Comparison of ENCODE assay signal across 24 mouse cellular contexts in genomic region chr17:81514022-81514421, GRCm38 (mm10).
DNase-seq lines count a peak whose midpoint lies in the region; ATAC-seq and TF ChIP-seq lines count a peak whose summit lies in the region.
"Had no signal": no experiment of that assay in that cellular context is flagged by ENCODE, and none has a peak within 500 bp of the region (broad histone marks: within the 10 kb centered on the region; RNA-seq: fewer than 3 reads in every experiment).

No protein-coding gene starts in this region.

- no peaks in the 10 kb centered on the region for H3K9me3 ChIP-seq in heart, embryonic 11.5 days (replicated peaks; ENCODE audit: control insufficient read depth, low read length)
- no peaks in the 10 kb centered on the region for H3K9me3 ChIP-seq in heart, postnatal 0 days (replicated peaks; ENCODE audit: control insufficient read depth, low read length)
- H3K9me3 ChIP-seq in limb, embryonic 10.5 days (replicated peaks) = no peaks in the 10 kb centered on the region
- no peaks in the 10 kb centered on the region for H3K9me3 ChIP-seq in limb, embryonic 14.5 days (ENCODE audit: control insufficient read depth, low read length)
- H3K9me3 ChIP-seq: forebrain, embryonic 12.5 days; heart, embryonic 10.5 days; intestine, embryonic 15.5 days; liver, embryonic 15.5 days; lung, embryonic 15.5 days; megakaryocyte, embryonic 14.5 days; midbrain, embryonic 12.5 days had no signal

- H3K27ac ChIP-seq in heart, embryonic 11.5 days (ENCODE audit: low read depth, low read length) = no peak overlapping the region
- peak overlapping the region; percentile 21; the same call in 1 of the 2 replicates for H3K27ac ChIP-seq in heart, postnatal 0 days (ENCODE audit: low read depth)
- no peak overlapping the region; the same call in 1 of the 2 replicates for H3K27ac ChIP-seq in heart, adult 2 months
- H3K27ac ChIP-seq in limb, embryonic 10.5 days = peak overlapping the region; percentile 81
- H3K27ac ChIP-seq in limb, embryonic 14.5 days (replicated peaks; ENCODE audit: low read depth, low read length) = no peak overlapping the region
- H3K27ac ChIP-seq: forebrain, embryonic 12.5 days; heart, embryonic 10.5 days; hindbrain, postnatal 0 days; intestine, embryonic 15.5 days; left cerebral cortex, adult 2 months; liver, embryonic 15.5 days; lung, embryonic 15.5 days; midbrain, embryonic 12.5 days had no signal

- no peak for TF ChIP-seq CTCF in heart, postnatal 0 days (IDR thresholded peaks at IDR 0.05; ENCODE audit: low read depth)
- TF ChIP-seq CTCF in heart, adult 2 months (IDR thresholded peaks at IDR 0.05) = no peak

- no peak overlapping the region for H3K4me3 ChIP-seq in heart, embryonic 11.5 days (ENCODE audit: low read depth, low read length)
- H3K4me3 ChIP-seq in heart, postnatal 0 days (ENCODE audit: low read depth, low read length) = no peak overlapping the region
- H3K4me3 ChIP-seq in heart, adult 2 months = no peak overlapping the region
- H3K4me3 ChIP-seq in limb, embryonic 10.5 days = no peak overlapping the region
- no peak overlapping the region for H3K4me3 ChIP-seq in limb, embryonic 14.5 days (replicated peaks; ENCODE audit: low read length)
- H3K4me3 ChIP-seq: forebrain, embryonic 12.5 days; heart, embryonic 10.5 days; intestine, embryonic 15.5 days; left cerebral cortex, adult 2 months; liver, embryonic 15.5 days; lung, embryonic 15.5 days; megakaryocyte, embryonic 14.5 days; midbrain, embryonic 12.5 days had no signal

- TF ChIP-seq EP300 in heart, postnatal 0 days (IDR thresholded peaks at IDR 0.05; ENCODE audit: low read depth) = no peak
- TF ChIP-seq EP300 in heart, adult 2 months (IDR thresholded peaks at IDR 0.05; ENCODE audit: insufficient read depth, low read depth, low read length) = no peak

- DNase-seq in heart, postnatal 10 days = no peak
- no peak for DNase-seq in heart, postnatal 0 days (ENCODE audit: low spot score)
- no peak for DNase-seq in heart, adult 2 months
- no peak for DNase-seq in limb, embryonic 10.5 days (ENCODE audit: low spot score)
- DNase-seq in limb, embryonic 14.5 days (ENCODE audit: low spot score) = no peak
- no peak for DNase-seq in layer of hippocampus, postnatal 25 days (ENCODE audit: extremely low spot score in 1 of 2, low spot score in 1 of 2)
- DNase-seq: adrenal gland, postnatal 10 days; cerebellum, adult 8-10 months; cerebellum, postnatal 25 days; forebrain, postnatal 0 days; lung, postnatal 36 days; thymus, adult 2 months; thymus, postnatal 36 days had no signal

- H3K79me2 ChIP-seq in heart, adult 2 months (replicated peaks; ENCODE audit: control insufficient read depth, insufficient read depth, low read length) = no peaks in the 10 kb centered on the region; the same call in 1 of the 2 replicates

- H3K4me2 ChIP-seq in heart, embryonic 11.5 days = no peak overlapping the region
- H3K4me2 ChIP-seq in heart, postnatal 0 days (ENCODE audit: low read depth, low read length) = no peak overlapping the region
- H3K4me2 ChIP-seq in limb, embryonic 14.5 days (replicated peaks; ENCODE audit: low read depth, low read length, severe bottlenecking) = no peak overlapping the region
- H3K4me2 ChIP-seq: forebrain, embryonic 12.5 days; intestine, embryonic 15.5 days; liver, embryonic 15.5 days; lung, embryonic 15.5 days; midbrain, embryonic 12.5 days had no signal

- H3K36me3 ChIP-seq in heart, embryonic 11.5 days (ENCODE audit: control insufficient read depth, insufficient read depth, low read length) = no peaks in the 10 kb centered on the region
- H3K36me3 ChIP-seq in heart, postnatal 0 days (replicated peaks; ENCODE audit: control insufficient read depth, insufficient read depth, low read length) = 0 out of 2 replicates have a peak, but pooled peaks cover 3% of the 10 kb centered on the region
- peaks cover 10% of the 10 kb centered on the region for H3K36me3 ChIP-seq in heart, adult 2 months (ENCODE audit: control insufficient read depth, insufficient read depth, low read length)
- no peaks in the 10 kb centered on the region for H3K36me3 ChIP-seq in limb, embryonic 10.5 days
- H3K36me3 ChIP-seq in limb, embryonic 14.5 days (ENCODE audit: control insufficient read depth, insufficient read depth, low read length) = no peaks in the 10 kb centered on the region
- H3K36me3 ChIP-seq: forebrain, embryonic 12.5 days; heart, embryonic 10.5 days; intestine, embryonic 15.5 days; liver, embryonic 15.5 days; lung, embryonic 15.5 days; midbrain, embryonic 12.5 days had no signal

- H3K9ac ChIP-seq in heart, embryonic 11.5 days (ENCODE audit: low read depth, low read length) = no peak overlapping the region
- no peak overlapping the region for H3K9ac ChIP-seq in heart, postnatal 0 days (replicated peaks; ENCODE audit: low read depth, low read length)
- H3K9ac ChIP-seq in heart, adult 2 months (ENCODE audit: low read depth, low read length) = no peak overlapping the region
- no peak overlapping the region for H3K9ac ChIP-seq in limb, embryonic 14.5 days (ENCODE audit: low read depth, low read length, severe bottlenecking)
- H3K9ac ChIP-seq: forebrain, embryonic 12.5 days; forebrain, postnatal 0 days; intestine, embryonic 15.5 days; liver, embryonic 15.5 days; lung, embryonic 15.5 days; midbrain, embryonic 12.5 days had no signal

- intact Hi-C loops in heart, postnatal 10 days (cut with DNase I) = no loop called here
- intact Hi-C loops in heart, adult 2 months (cut with DNase I) = no loop called here

- H3K4me1 ChIP-seq in heart, embryonic 11.5 days (ENCODE audit: control insufficient read depth, insufficient read depth, low read length) = peaks cover 9% of the 10 kb centered on the region; the same call in 1 of the 2 replicates
- peaks cover 15% of the 10 kb centered on the region for H3K4me1 ChIP-seq in heart, postnatal 0 days (ENCODE audit: control insufficient read depth, insufficient read depth)
- peaks cover 2% of the 10 kb centered on the region for H3K4me1 ChIP-seq in heart, adult 2 months (ENCODE audit: control insufficient read depth, insufficient read depth, low read length)
- H3K4me1 ChIP-seq in limb, embryonic 10.5 days = peaks cover 47% of the 10 kb centered on the region
- peaks cover 12% of the 10 kb centered on the region for H3K4me1 ChIP-seq in limb, embryonic 14.5 days (ENCODE audit: control insufficient read depth, insufficient read depth, low read length)
- H3K4me1 ChIP-seq: forebrain, embryonic 12.5 days; intestine, embryonic 15.5 days; liver, embryonic 15.5 days; midbrain, embryonic 12.5 days had no signal

- H3K27me3 ChIP-seq in heart, embryonic 11.5 days (ENCODE audit: control insufficient read depth, insufficient read depth, low read length) = no peaks in the 10 kb centered on the region
- H3K27me3 ChIP-seq in heart, postnatal 0 days (ENCODE audit: control insufficient read depth, insufficient read depth, low read length) = no peaks in the 10 kb centered on the region
- H3K27me3 ChIP-seq in heart, adult 2 months (ENCODE audit: control insufficient read depth, insufficient read depth, low read length) = no peaks in the 10 kb centered on the region
- no peaks in the 10 kb centered on the region for H3K27me3 ChIP-seq in limb, embryonic 10.5 days (ENCODE audit: low read depth, poor library complexity, severe bottlenecking)
- no peaks in the 10 kb centered on the region for H3K27me3 ChIP-seq in limb, embryonic 14.5 days (ENCODE audit: control insufficient read depth, insufficient read depth, low read length)
- H3K27me3 ChIP-seq: intestine, embryonic 15.5 days; liver, embryonic 15.5 days; lung, embryonic 15.5 days; megakaryocyte, embryonic 14.5 days; Patski had no signal

- ATAC-seq in heart, embryonic 11.5 days (replicated peaks; ENCODE audit: insufficient number of reproducible peaks, low FRiP score, low TSS enrichment) = 0 out of 2 replicates have a peak, but pooled peaks have one; percentile 10
- ATAC-seq in heart, postnatal 0 days (ENCODE audit: insufficient read depth, low read depth) = no peak
- ATAC-seq in limb, embryonic 14.5 days (ENCODE audit: low FRiP score, low read depth) = peak; percentile 44; the same call in 1 of the 2 replicates
- ATAC-seq: forebrain, postnatal 0 days; hindbrain, postnatal 0 days; intestine, embryonic 15.5 days; Patski had no signal

- no peak for TF ChIP-seq POLR2A in heart, adult 2 months (IDR thresholded peaks at IDR 0.05; ENCODE audit: insufficient read depth, low read depth, low read length)
- no peak for TF ChIP-seq POLR2A in limb, embryonic 14.5 days (IDR thresholded peaks at IDR 0.05; ENCODE audit: borderline replicate concordance, extremely low read depth, insufficient read depth, insufficient read length)

- WGBS in heart, embryonic 11.5 days (ENCODE audit: insufficient replicate concordance) = 80% methylated on average over 4 of the region's 4 CpGs
- 61% methylated on average over 4 of the region's 4 CpGs for WGBS in heart, postnatal 0 days
- WGBS in heart, adult 2 months = 64% methylated on average over 4 of the region's 4 CpGs
- WGBS in limb, embryonic 10.5 days = 47% methylated on average over 4 of the region's 4 CpGs
- WGBS in limb, embryonic 14.5 days = 7% methylated on average over 4 of the region's 4 CpGs

Comparison
In these comparisons a context has a peak if more than half of its experiments do, and no peak if none do; other contexts are left out.
1. H3K27ac ChIP-seq: peak in heart, postnatal 0 days (single experiment) and limb, embryonic 10.5 days (single experiment); none in heart, embryonic 11.5 days (single experiment), heart, adult 2 months (single experiment) and limb, embryonic 14.5 days (single experiment).